Mouse (Mus musculus) gastrocnemius, postnatal 36 days (tissue): ENCODE measurements around the gene Zdhhc17. TPM values are rescaled to one million over a fixed set of nuclear protein-coding genes. Genes with fewer than 3 reads are reported as not detected.

Experiments used
- DNase-seq, 2 experiments: peaks; one replicate each; pipeline ENCODE4 v3.0.0; 2022
- intact Hi-C: fragments of 180-260 bp; cut with DNase I; formaldehyde crosslinking; loops from one replicate; pipeline ENCODE4 v1.15.1; 2025
- total RNA-seq, 2 experiments: library from RNA; stranded (reverse); gene quantifications; 2 replicates each; pipeline ENCODE4 v1.2.3; 2021

Zdhhc17 gene
- total RNA-seq, 2 experiments from 2014 or later = 19.0 to 19.2 TPM

- no peak for DNase-seq
- intact Hi-C loops = loop anchor here (10.0 kb wide), 1 partner anchor 137 kb away; no protein-coding TSS in a partner anchor
Observed at GRCm38 (mm10) chr10:110931161-110931912, 78.6 kb downstream of the Zdhhc17 start.

GRCm38 (mm10) chr10:110929756-110930155 lies 80.2 kb downstream of the Zdhhc17 start:
- intact Hi-C loops = loop anchor here (10.0 kb wide), 1 partner anchor 135 kb away; no protein-coding TSS in a partner anchor
- no peak for DNase-seq

- intact Hi-C loops = no loop called here
- DNase-seq = no peak
Observed at GRCm38 (mm10) chr10:110927491-110927890, 82.4 kb downstream of the Zdhhc17 start.

GRCm38 (mm10) chr10:110922612-110923011 lies 87.3 kb downstream of the Zdhhc17 start:
- intact Hi-C loops = no loop called here

GRCm38 (mm10) chr10:110921890-110922289 lies 88.0 kb downstream of the Zdhhc17 start:
- intact Hi-C loops = no loop called here

More at GRCm38 (mm10) chr10:110922612-110923011, 87.3 kb downstream of the Zdhhc17 start:
- no peak for DNase-seq

GRCm38 (mm10) chr10:110920368-110920950 lies 89.5 kb downstream of the Zdhhc17 start:
- intact Hi-C loops = no loop called here

More at GRCm38 (mm10) chr10:110921890-110922289, 88.0 kb downstream of the Zdhhc17 start:
- DNase-seq = no peak

GRCm38 (mm10) chr10:110919531-110920343 lies 90.2 kb downstream of the Zdhhc17 start, which contains the start of gene Csrp2:
Csrp2 (plus strand) TSS chr10:110919789.
- peak; percentile 86 to 87 for DNase-seq
- intact Hi-C loops = no loop called here

More at GRCm38 (mm10) chr10:110920368-110920950, 89.5 kb downstream of the Zdhhc17 start:
- no peak for DNase-seq

- intact Hi-C loops = no loop called here
Observed at GRCm38 (mm10) chr10:110918414-110919391, 91.2 kb downstream of the Zdhhc17 start.

GRCm38 (mm10) chr10:110917521-110917920 lies 92.4 kb downstream of the Zdhhc17 start:
- no peak for DNase-seq
- intact Hi-C loops = no loop called here

More at GRCm38 (mm10) chr10:110918414-110919391, 91.2 kb downstream of the Zdhhc17 start:
- DNase-seq = no peak

- intact Hi-C loops = no loop called here
Observed at GRCm38 (mm10) chr10:110916666-110917344, 93.1 kb downstream of the Zdhhc17 start.

GRCm38 (mm10) chr10:110903862-110904261 lies 106.1 kb downstream of the Zdhhc17 start:
- intact Hi-C loops = no loop called here
- no peak for DNase-seq

More at GRCm38 (mm10) chr10:110916666-110917344, 93.1 kb downstream of the Zdhhc17 start:
- DNase-seq = no peak

GRCm38 (mm10) chr10:110899744-110900501 lies 110.0 kb downstream of the Zdhhc17 start:
- intact Hi-C loops = no loop called here
- DNase-seq = no peak

Other genes with a start within 250 kb of the Zdhhc17 start
- gene Csrp2, start 90.4 kb downstream of the Zdhhc17 start, total RNA-seq = 1 to 10 TPM; 5.9 to 6.2 TPM
- 10 to 100 TPM; 12.0 to 14.3 TPM for gene Osbpl8, start 154.6 kb upstream of the Zdhhc17 start, total RNA-seq